Mouse (Mus musculus): ENCODE results near the gene Olfr593. TPM values are rescaled to one million over a fixed set of nuclear protein-coding genes. Genes with fewer than 3 reads are reported as not detected.
"Not testable (repeated sequence)": the region's sequence is repeated elsewhere in the genome, so short reads cannot be mapped to it uniquely, and the experiment has no call there.

Gene Olfr593
- polyA plus RNA-seq (2016; fragmentation: Nextera tagmentation; extraction: Ambion mirVana): not detected in 2 replicates

- no peaks in the 10 kb centered on the region for H3K27me3 ChIP-seq (replicated peaks)
- 70% methylated on average over 1 of the region's 1 CpGs for WGBS
- no peak within 1 kb of the TSS for H3K9ac ChIP-seq
- H3K36me3 ChIP-seq: no peaks in the 10 kb centered on the region
- no peak within 1 kb of the TSS for H3K4me2 ChIP-seq (replicated peaks)
- no peaks in the 10 kb centered on the region for H3K9me3 ChIP-seq
- no peak within 1 kb of the TSS for H3K4me3 ChIP-seq
- H3K27ac ChIP-seq: no peak within 1 kb of the TSS
- no peak for ATAC-seq (ENCODE audit: low FRiP score, low read depth)
- no peaks in the 10 kb centered on the region for H3K4me1 ChIP-seq
These were observed at the start of gene Olfr593 for GRCm38 (mm10) chr7:103211562-103211961. Gene Olfr593, plus strand, starts transcription at chr7:103211862.

DNA sequence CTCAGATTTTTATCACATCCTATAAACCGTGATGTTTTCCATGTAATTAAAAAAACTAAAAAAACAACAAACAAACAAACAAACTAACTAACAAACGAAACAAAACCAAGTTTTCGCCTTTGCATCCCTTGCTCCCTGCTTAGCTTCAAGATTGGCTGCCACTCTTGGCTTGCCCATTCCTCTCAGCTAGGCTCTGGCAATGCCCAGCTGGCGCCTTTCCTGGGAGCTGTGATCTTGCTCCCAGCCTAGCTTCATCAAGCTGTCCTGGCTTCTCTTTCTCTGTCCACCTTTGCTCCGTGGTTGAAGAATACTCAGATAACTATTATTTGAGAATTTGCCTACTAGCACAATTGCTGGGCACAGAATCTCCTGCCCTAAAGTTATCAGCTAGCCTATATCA, 42.0 kb upstream of the Olfr593 start:
- Histone ChIP-seq H3K9me3 (no peaks in the 10 kb centered on the region), H3K27ac (no peak overlapping the region), H3K4me2 (replicated peaks) (no peak overlapping the region), H3K27me3 (replicated peaks) (no peaks in the 10 kb centered on the region), H3K9ac (no peak overlapping the region), H3K4me1 (no peaks in the 10 kb centered on the region), H3K36me3 (no peaks in the 10 kb centered on the region), H3K4me3 (no peak overlapping the region)
- no peak for ATAC-seq (ENCODE audit: low FRiP score, low read depth)
- WGBS: 79% methylated on average over 5 of the region's 5 CpGs

GRCm38 (mm10) chr7:103178240-103178639, 33.4 kb upstream of the Olfr593 start, which contains the start of gene Olfr591:
Gene Olfr591, minus strand, starts transcription at chr7:103178340.
- H3K9ac ChIP-seq: no peak within 1 kb of the TSS
- H3K9me3 ChIP-seq: peaks cover 6% of the 10 kb centered on the region; the same call in 1 of the 2 replicates
- no peaks in the 10 kb centered on the region for H3K27me3 ChIP-seq (replicated peaks)
- 76% methylated on average over 1 of the region's 1 CpGs for WGBS
- ATAC-seq (ENCODE audit: low FRiP score, low read depth): no peak
- no peak within 1 kb of the TSS for H3K27ac ChIP-seq
- H3K36me3 ChIP-seq: no peaks in the 10 kb centered on the region
- H3K4me3 ChIP-seq: no peak within 1 kb of the TSS
- no peaks in the 10 kb centered on the region for H3K4me1 ChIP-seq
- no peak within 1 kb of the TSS for H3K4me2 ChIP-seq (replicated peaks)

GRCm38 (mm10) chr7:103184503-103184902, 27.2 kb upstream of the Olfr593 start, which contains the start of gene Olfr592:
Gene Olfr592, plus strand, starts transcription at chr7:103184803.
- not testable (repeated sequence) for H3K4me1 ChIP-seq
- WGBS: 77% methylated on average over 1 of the region's 1 CpGs

GRCm38 (mm10) chr7:103212050-103212449, 388 bp downstream of the Olfr593 start:
- not testable (repeated sequence) for H3K36me3 ChIP-seq; H3K4me1 ChIP-seq; H3K9ac ChIP-seq; ATAC-seq (ENCODE audit: low FRiP score, low read depth); H3K4me3 ChIP-seq; H3K4me2 ChIP-seq (replicated peaks); H3K27ac ChIP-seq; H3K9me3 ChIP-seq; H3K27me3 ChIP-seq (replicated peaks)
- 89% methylated on average over 5 of the region's 5 CpGs for WGBS

More at GRCm38 (mm10) chr7:103184503-103184902, 27.2 kb upstream of the Olfr593 start, which contains the start of gene Olfr592:
- H3K27me3 ChIP-seq (replicated peaks); H3K9ac ChIP-seq; H3K27ac ChIP-seq; H3K4me3 ChIP-seq; H3K36me3 ChIP-seq; ATAC-seq (ENCODE audit: low FRiP score, low read depth); H3K9me3 ChIP-seq; H3K4me2 ChIP-seq (replicated peaks): not testable (repeated sequence)

GRCm38 (mm10) chr7:103216696-103217095, 5.0 kb downstream of the Olfr593 start, which contains the start of gene Olfr594:
Gene Olfr594, plus strand, starts transcription at chr7:103216996.
- Histone ChIP-seq H3K27ac (no peak within 1 kb of the TSS), H3K9ac (no peak within 1 kb of the TSS), H3K36me3 (no peaks in the 10 kb centered on the region), H3K27me3 (replicated peaks) (no peaks in the 10 kb centered on the region), H3K9me3 (no peaks in the 10 kb centered on the region), H3K4me1 (no peaks in the 10 kb centered on the region), H3K4me2 (replicated peaks) (no peak within 1 kb of the TSS), H3K4me3 (no peak within 1 kb of the TSS)
- no peak for ATAC-seq (ENCODE audit: low FRiP score, low read depth)

GRCm38 (mm10) chr7:103252405-103252804, 40.7 kb downstream of the Olfr593 start, which contains the start of gene Usp17ld:
Gene Usp17ld, minus strand, starts transcription at chr7:103252505.
- H3K4me2 ChIP-seq (replicated peaks); ATAC-seq (ENCODE audit: low FRiP score, low read depth): not testable (repeated sequence)

More at GRCm38 (mm10) chr7:103252405-103252804, 40.7 kb downstream of the Olfr593 start, which contains the start of gene Usp17ld:
- H3K27me3 ChIP-seq (replicated peaks); H3K9ac ChIP-seq; H3K9me3 ChIP-seq; H3K4me3 ChIP-seq; H3K4me1 ChIP-seq; H3K36me3 ChIP-seq; H3K27ac ChIP-seq: not testable (repeated sequence)

Small RNAs within 50 kb of the gene (microRNA-seq; reads per million reads assigned to microRNA genes)
- not detected for gene Gm25171

Other genes starting within 250 kb of the Olfr593 start
- not detected in 2 replicates for gene Olfr576, start 249.2 kb upstream of the Olfr593 start, polyA plus RNA-seq (2016; fragmentation: Nextera tagmentation; extraction: Ambion mirVana)
- not detected in 2 replicates for gene Olfr577, start 235.9 kb upstream of the Olfr593 start, polyA plus RNA-seq (2016; fragmentation: Nextera tagmentation; extraction: Ambion mirVana)
- gene Olfr578, start 222.5 kb upstream of the Olfr593 start, polyA plus RNA-seq (2016; fragmentation: Nextera tagmentation; extraction: Ambion mirVana): not detected in 2 replicates
- gene Olfr582, start 173.8 kb upstream of the Olfr593 start, polyA plus RNA-seq (2016; fragmentation: Nextera tagmentation; extraction: Ambion mirVana): not detected in 2 replicates
- not detected in 2 replicates for gene Olfr583, start 160.6 kb upstream of the Olfr593 start, polyA plus RNA-seq (2016; fragmentation: Nextera tagmentation; extraction: Ambion mirVana)
- not detected in 2 replicates for gene Olfr584, start 130.0 kb upstream of the Olfr593 start, polyA plus RNA-seq (2016; fragmentation: Nextera tagmentation; extraction: Ambion mirVana)
- not detected in 2 replicates for gene Olfr585, start 114.1 kb upstream of the Olfr593 start, polyA plus RNA-seq (2016; fragmentation: Nextera tagmentation; extraction: Ambion mirVana)
- not detected in 2 replicates for gene Olfr586, start 86.2 kb upstream of the Olfr593 start, polyA plus RNA-seq (2016; fragmentation: Nextera tagmentation; extraction: Ambion mirVana)
- not detected in 2 replicates for gene Olfr588-ps1, start 71.0 kb upstream of the Olfr593 start, polyA plus RNA-seq (2016; fragmentation: Nextera tagmentation; extraction: Ambion mirVana)
- not detected in 2 replicates for gene Olfr589, start 55.5 kb upstream of the Olfr593 start, polyA plus RNA-seq (2016; fragmentation: Nextera tagmentation; extraction: Ambion mirVana)
- gene Olfr591, start 33.5 kb upstream of the Olfr593 start, polyA plus RNA-seq (2016; fragmentation: Nextera tagmentation; extraction: Ambion mirVana): not detected in 2 replicates
- gene Olfr592, start 27.1 kb upstream of the Olfr593 start, polyA plus RNA-seq (2016; fragmentation: Nextera tagmentation; extraction: Ambion mirVana): not detected in 2 replicates
- gene Olfr594, start 5.1 kb downstream of the Olfr593 start, polyA plus RNA-seq (2016; fragmentation: Nextera tagmentation; extraction: Ambion mirVana): not detected in 2 replicates
- gene Usp17ld, start 40.6 kb downstream of the Olfr593 start, polyA plus RNA-seq (2016; fragmentation: Nextera tagmentation; extraction: Ambion mirVana): not detected in 2 replicates
- not detected in 2 replicates for gene Olfr596, start 93.8 kb downstream of the Olfr593 start, polyA plus RNA-seq (2016; fragmentation: Nextera tagmentation; extraction: Ambion mirVana)
- gene Olfr597, start 104.5 kb downstream of the Olfr593 start, polyA plus RNA-seq (2016; fragmentation: Nextera tagmentation; extraction: Ambion mirVana): not detected in 2 replicates
- gene Olfr598, start 111.7 kb downstream of the Olfr593 start, polyA plus RNA-seq (2016; fragmentation: Nextera tagmentation; extraction: Ambion mirVana): not detected in 2 replicates
- not detected in 2 replicates for gene Olfr599, start 124.1 kb downstream of the Olfr593 start, polyA plus RNA-seq (2016; fragmentation: Nextera tagmentation; extraction: Ambion mirVana)
- not detected in 2 replicates for gene Olfr600, start 137.8 kb downstream of the Olfr593 start, polyA plus RNA-seq (2016; fragmentation: Nextera tagmentation; extraction: Ambion mirVana)
- gene Olfr601, start 150.8 kb downstream of the Olfr593 start, polyA plus RNA-seq (2016; fragmentation: Nextera tagmentation; extraction: Ambion mirVana): not detected in 2 replicates
- gene Olfr603, start 174.3 kb downstream of the Olfr593 start, polyA plus RNA-seq (2016; fragmentation: Nextera tagmentation; extraction: Ambion mirVana): not detected in 2 replicates
- gene Usp17lc, start 203.2 kb downstream of the Olfr593 start, polyA plus RNA-seq (2016; fragmentation: Nextera tagmentation; extraction: Ambion mirVana): not detected in 2 replicates
- gene Olfr605, start 233.6 kb downstream of the Olfr593 start, polyA plus RNA-seq (2016; fragmentation: Nextera tagmentation; extraction: Ambion mirVana): not detected in 2 replicates
- gene Olfr606, start 237.2 kb downstream of the Olfr593 start, polyA plus RNA-seq (2016; fragmentation: Nextera tagmentation; extraction: Ambion mirVana): not detected in 2 replicates

Measured in neural tube, embryonic 12.5 days (tissue).